Mouse (Mus musculus) stomach, embryonic 14.5 days (tissue): Measurements from ENCODE around the gene Apoa2. TPM values are rescaled to one million over a fixed set of nuclear protein-coding genes. Genes with fewer than 3 reads are reported as not detected.
A peak's percentile ranks its signal among the peaks of the same experiment; 100 is the strongest.

Source experiments
- ATAC-seq: fragments of 200-750 bp; cut with Nextera tagmentation; 2 replicates; pipeline ENCODE4 v1.8.0; 2017; ENCODE audit warnings: low read depth, moderate TSS enrichment; ENCODE audit not compliant: insufficient number of reproducible peaks, insufficient read depth, low FRiP score
- H3K27ac ChIP-seq: fragments of 300-500 bp; sonication (generic); 2 replicates; pipeline ENCODE4 v1.5.1; 2014; ENCODE audit warnings: mild to moderate bottlenecking, low read length, moderate library complexity, mixed read lengths
- H3K27me3 ChIP-seq: fragments of 300-500 bp; sonication (generic); 2 replicates; pipeline ENCODE4 v1.6.1; 2014; ENCODE audit warnings: low read length, control low read depth, mixed read lengths; ENCODE audit not compliant: control insufficient read depth, insufficient read depth
- H3K36me3 ChIP-seq: fragments of 300-500 bp; sonication (generic); 2 replicates; pipeline ENCODE4 v1.6.1; 2014; ENCODE audit warnings: mild to moderate bottlenecking, control low read depth, low read length, moderate library complexity, mixed read lengths; ENCODE audit not compliant: control insufficient read depth, insufficient read depth
- H3K4me1 ChIP-seq: fragments of 300-500 bp; sonication (generic); 2 replicates; pipeline ENCODE4 v1.6.1; 2014; ENCODE audit warnings: low read length, control low read depth, mixed read lengths; ENCODE audit not compliant: control insufficient read depth, insufficient read depth
- H3K4me2 ChIP-seq: fragments of 300-500 bp; sonication (generic); replicated peaks from 2 replicates; pipeline ENCODE4 v1.6.1; 2014; ENCODE audit warnings: low read depth, low read length, control low read depth
- H3K4me3 ChIP-seq: fragments of 300-500 bp; sonication (generic); 2 replicates; pipeline ENCODE4 v1.5.1; 2014; ENCODE audit warnings: low read depth, low read length, control low read depth
- H3K9ac ChIP-seq: fragments of 300-500 bp; sonication (generic); replicated peaks from 2 replicates; pipeline ENCODE4 v1.6.1; 2014; ENCODE audit warnings: low read depth, mild to moderate bottlenecking, control low read depth, low read length, moderate library complexity, mixed read lengths
- H3K9me3 ChIP-seq: fragments of 300-500 bp; sonication (generic); 2 replicates; pipeline ENCODE4 v1.6.1; 2016; ENCODE audit warnings: low read depth, low read length, control low read depth; ENCODE audit not compliant: control insufficient read depth
- WGBS: fragments of 180-500 bp; shearing (Covaris S2); extraction: QIAGEN DNeasy Blood & Tissue Kit; methylation state at CpG from one replicate; pipeline ENCODE4 v1.1.7; 2014; 5-methylcytosine and 5-hydroxymethylcytosine counted together
- polyA plus RNA-seq: library from polyadenylated mRNA; unstranded; fragments of >200 nt; fragmentation: Nextera tagmentation; extraction: Ambion mirVana; gene quantifications from 2 replicates; pipeline ENCODE4 v1.2.1, GENCODE M21; 2014

The Apoa2 gene
- polyA plus RNA-seq, 1 experiment from 2014 or later: 7.3 TPM

- Histone ChIP-seq H3K4me3 (no peak overlapping the region), H3K4me2 (no peak overlapping the region)
These were observed 4.9 kb downstream of the Apoa2 start for GRCm38 (mm10) chr1:171229750-171230149.

DNA sequence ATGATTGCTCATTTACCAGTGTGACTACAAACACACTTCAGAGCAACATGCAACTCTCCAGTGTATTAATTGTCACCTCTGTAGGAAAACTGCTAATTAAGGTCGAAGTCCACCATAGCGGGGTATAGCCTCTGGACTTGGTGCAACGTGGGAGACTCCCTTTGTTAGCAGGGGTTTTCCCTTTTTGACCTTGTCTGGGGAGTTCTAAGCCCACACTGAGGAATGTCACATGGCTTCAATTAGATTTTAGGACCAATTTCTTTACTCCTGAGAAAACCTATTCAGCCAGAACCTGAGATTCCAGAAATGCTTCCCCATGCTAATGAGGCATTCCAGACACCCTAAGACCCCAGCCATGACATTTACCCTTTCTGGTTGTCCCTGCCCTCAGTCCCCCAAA lies 5.4 kb downstream of the Apoa2 start:
- WGBS: 81% methylated on average over 3 of the region's 3 CpGs
- no peak overlapping the region for H3K4me2 ChIP-seq
- peaks cover 20% of the 10 kb centered on the region for H3K36me3 ChIP-seq
- ATAC-seq: no peak
- H3K4me3 ChIP-seq: no peak overlapping the region
- H3K27me3 ChIP-seq: no peaks in the 10 kb centered on the region
- no peaks in the 10 kb centered on the region for H3K4me1 ChIP-seq
- H3K9me3 ChIP-seq: no peaks in the 10 kb centered on the region
- no peak overlapping the region for H3K9ac ChIP-seq
- H3K27ac ChIP-seq: no peak overlapping the region

More at GRCm38 (mm10) chr1:171229750-171230149, 4.9 kb downstream of the Apoa2 start:
- no peaks in the 10 kb centered on the region for H3K27me3 ChIP-seq
- H3K36me3 ChIP-seq: peaks cover 15% of the 10 kb centered on the region
- no peak for ATAC-seq
- WGBS: 51% methylated on average over 6 of the region's 6 CpGs
- H3K9ac ChIP-seq: no peak overlapping the region
- no peaks in the 10 kb centered on the region for H3K9me3 ChIP-seq
- no peaks in the 10 kb centered on the region for H3K4me1 ChIP-seq
- no peak overlapping the region for H3K27ac ChIP-seq

DNA sequence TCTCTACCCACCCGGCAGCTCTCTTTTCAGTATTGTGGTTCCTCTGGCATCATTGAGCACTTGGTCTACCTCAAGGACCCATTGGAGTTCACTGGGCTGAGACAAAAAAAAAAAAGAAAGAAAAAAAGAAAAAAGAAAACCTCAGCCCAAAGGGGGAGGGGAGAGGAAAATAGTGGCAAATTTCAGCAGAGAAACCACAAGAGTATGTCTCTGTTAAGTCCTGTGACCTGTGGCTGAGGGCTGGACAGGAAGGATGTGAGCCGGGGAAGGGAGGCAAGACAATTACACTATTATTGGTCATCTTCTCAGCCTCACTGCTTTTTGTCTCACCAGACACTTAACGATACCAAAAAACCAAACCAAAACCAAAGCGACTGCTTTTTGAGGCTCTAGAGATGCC lies 7.0 kb downstream of the Apoa2 start:
- H3K27ac ChIP-seq: no peak overlapping the region
- H3K27me3 ChIP-seq: no peaks in the 10 kb centered on the region
- H3K9me3 ChIP-seq: no peaks in the 10 kb centered on the region
- no peak overlapping the region for H3K4me3 ChIP-seq
- WGBS: 80% methylated on average over 4 of the region's 4 CpGs
- no peaks in the 10 kb centered on the region for H3K4me1 ChIP-seq
- no peak overlapping the region for H3K9ac ChIP-seq
- peaks cover 34% of the 10 kb centered on the region for H3K36me3 ChIP-seq
- no peak overlapping the region for H3K4me2 ChIP-seq
- no peak for ATAC-seq

DNA sequence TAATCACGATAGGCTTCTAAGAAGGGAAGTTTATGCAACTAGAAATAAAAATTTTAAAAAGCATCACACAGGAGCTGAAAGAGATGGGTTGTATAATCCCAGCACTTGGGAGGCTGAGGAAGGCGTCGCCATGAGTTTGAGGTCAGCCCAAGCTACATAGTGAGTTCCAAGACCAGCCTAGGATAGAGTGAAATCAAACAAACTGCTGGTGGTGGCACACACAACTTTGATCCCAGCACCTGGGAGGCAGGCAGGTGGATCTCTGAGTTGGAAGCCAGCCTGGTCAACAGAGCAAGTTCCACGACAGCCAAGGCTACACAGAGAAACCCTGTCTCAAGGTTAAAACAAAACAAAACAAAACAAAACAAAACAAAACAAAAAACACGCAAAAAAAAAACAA lies 7.5 kb downstream of the Apoa2 start:
- Histone ChIP-seq H3K9ac (no peak overlapping the region), H3K27me3 (no peaks in the 10 kb centered on the region), H3K36me3 (peaks cover 39% of the 10 kb centered on the region), H3K4me3 (no peak overlapping the region), H3K27ac (0 out of 2 replicates have a peak overlapping the region, but pooled peaks have one; percentile 6), H3K4me1 (no peaks in the 10 kb centered on the region), H3K4me2 (no peak overlapping the region), H3K9me3 (no peaks in the 10 kb centered on the region)
- ATAC-seq: no peak
- 83% methylated on average over 5 of the region's 5 CpGs for WGBS

DNA sequence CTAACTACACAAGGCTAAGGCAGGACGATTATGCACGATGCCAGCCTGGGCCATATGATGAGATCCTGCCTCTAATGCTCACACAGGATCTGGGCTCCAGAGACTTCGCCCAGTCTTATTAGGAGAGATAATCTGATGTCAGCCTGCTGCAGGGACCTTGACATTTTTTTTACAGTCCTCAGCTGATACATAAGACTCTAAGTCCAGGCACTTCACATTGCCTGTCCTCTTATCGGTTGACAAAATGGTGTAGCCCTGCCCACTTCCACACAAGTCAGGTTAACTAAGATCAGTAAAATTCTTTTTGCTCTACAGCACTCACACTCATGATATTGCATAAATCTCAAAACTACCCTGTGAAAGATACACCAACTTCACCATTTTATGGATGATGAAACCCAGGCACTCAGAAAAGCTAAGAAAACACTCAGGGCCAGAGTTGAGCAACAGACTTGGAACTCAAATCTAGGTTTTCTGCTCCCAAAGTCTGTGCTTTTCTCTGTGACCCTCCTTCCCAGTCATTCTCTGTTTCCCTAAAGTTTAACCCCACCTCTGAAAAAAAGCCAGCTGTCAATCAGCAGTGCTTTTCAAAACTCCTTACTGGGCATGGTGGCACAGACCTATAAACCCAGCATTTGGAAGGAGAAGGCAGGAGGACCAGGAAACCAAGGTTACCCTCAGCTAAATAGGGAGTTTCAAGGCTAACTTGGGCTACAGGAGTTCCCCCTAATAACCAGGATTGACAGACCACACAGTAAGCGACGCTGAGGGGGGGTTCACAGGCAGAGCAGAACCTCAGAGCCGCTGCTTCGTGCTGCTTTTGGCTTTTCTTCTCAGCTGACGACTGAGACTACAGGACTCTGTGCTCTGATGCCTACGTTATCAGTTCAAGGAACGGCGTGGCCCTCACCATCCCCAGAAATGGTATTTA lies 8.2 kb downstream of the Apoa2 start:
- Histone ChIP-seq H3K4me2 (no peak overlapping the region), H3K4me1 (no peaks in the 10 kb centered on the region), H3K9me3 (no peaks in the 10 kb centered on the region), H3K27ac (no peak overlapping the region; the same call in 1 of the 2 replicates), H3K36me3 (peaks cover 46% of the 10 kb centered on the region), H3K4me3 (no peak overlapping the region), H3K9ac (no peak overlapping the region), H3K27me3 (no peaks in the 10 kb centered on the region)
- WGBS: 85% methylated on average over 12 of the region's 12 CpGs
- ATAC-seq: no peak

DNA sequence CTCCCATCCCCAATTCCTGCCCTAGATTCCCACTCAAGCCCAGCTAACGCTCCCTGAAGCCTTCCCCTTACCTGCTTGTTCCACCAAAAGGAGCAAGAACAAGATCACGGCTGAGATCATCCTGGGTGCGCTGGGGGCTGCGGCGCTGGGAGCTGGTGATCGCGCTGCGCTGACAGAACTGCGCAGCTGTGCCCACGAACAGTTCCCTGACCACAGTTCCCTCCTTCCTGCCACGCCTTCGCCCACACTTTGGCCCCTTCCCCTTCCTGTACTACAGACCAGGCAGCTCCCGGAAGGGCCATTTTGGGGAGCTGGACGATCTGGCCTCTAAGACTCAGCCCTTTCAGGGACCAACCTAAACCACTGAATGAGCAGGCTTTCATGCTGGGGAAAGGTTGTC lies 9.3 kb downstream of the Apoa2 start, which contains the start of gene Fcer1g:
Fcer1g (minus strand) TSS at position 240 of the 400 bp plus-strand sequence.
- H3K36me3 ChIP-seq: peaks cover 57% of the 10 kb centered on the region
- no peak within 1 kb of the TSS; the same call in 1 of the 2 replicates for H3K27ac ChIP-seq
- H3K27me3 ChIP-seq: no peaks in the 10 kb centered on the region
- no peaks in the 10 kb centered on the region for H3K9me3 ChIP-seq
- H3K4me1 ChIP-seq: no peaks in the 10 kb centered on the region
- H3K9ac ChIP-seq: no peak within 1 kb of the TSS
- WGBS: 89% methylated on average over 14 of the region's 14 CpGs
- no peak for ATAC-seq
- H3K4me3 ChIP-seq: no peak within 1 kb of the TSS
- no peak within 1 kb of the TSS for H3K4me2 ChIP-seq

DNA sequence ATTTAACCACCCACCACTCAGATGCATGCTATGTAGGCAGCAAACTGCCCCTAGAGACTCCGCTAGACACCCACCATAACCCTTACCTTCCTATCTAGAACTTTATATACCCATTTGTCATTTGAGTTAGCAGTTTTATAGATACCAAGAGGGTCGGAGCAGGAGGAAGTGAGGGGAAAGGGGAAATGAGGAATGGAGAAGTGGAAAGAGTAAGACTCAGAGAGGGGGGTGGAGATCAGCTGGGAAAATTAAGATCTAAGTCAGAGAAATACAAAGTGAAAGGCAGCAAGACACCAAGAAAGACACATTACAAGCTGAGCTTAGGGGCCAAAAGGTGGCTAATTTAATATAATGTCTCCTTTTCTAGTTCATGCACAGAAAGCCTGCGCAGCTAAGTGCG lies 9.7 kb downstream of the Apoa2 start:
- WGBS: 87% methylated on average over 4 of the region's 4 CpGs
- no peaks in the 10 kb centered on the region for H3K27me3 ChIP-seq
- no peak overlapping the region for H3K9ac ChIP-seq
- H3K4me2 ChIP-seq: no peak overlapping the region
- no peak overlapping the region for H3K27ac ChIP-seq
- H3K36me3 ChIP-seq: peaks cover 61% of the 10 kb centered on the region
- no peak for ATAC-seq
- H3K9me3 ChIP-seq: no peaks in the 10 kb centered on the region
- H3K4me3 ChIP-seq: no peak overlapping the region
- no peaks in the 10 kb centered on the region for H3K4me1 ChIP-seq

DNA sequence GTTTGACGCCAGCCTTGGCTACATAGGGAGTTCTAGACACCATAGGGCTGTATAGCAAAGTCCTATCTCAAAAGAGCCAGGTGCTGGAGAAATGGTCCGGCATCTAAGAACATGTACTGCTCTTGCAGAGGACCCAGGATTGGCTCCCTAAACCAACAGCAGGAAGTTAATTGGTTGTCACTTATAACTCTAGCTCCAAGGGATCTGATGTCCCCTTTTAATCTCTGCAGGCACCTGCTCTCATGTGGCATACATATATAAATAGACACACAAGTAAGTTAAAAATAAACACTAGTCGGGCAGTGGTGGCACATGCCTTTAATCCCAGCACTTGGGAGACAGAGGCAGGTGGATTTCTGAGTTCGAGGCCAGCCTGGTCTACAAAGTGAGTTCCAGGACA lies 10.9 kb downstream of the Apoa2 start:
- no peak overlapping the region for H3K9ac ChIP-seq
- no peak overlapping the region for H3K27ac ChIP-seq
- no peak for ATAC-seq
- no peaks in the 10 kb centered on the region for H3K27me3 ChIP-seq
- no peak overlapping the region for H3K4me2 ChIP-seq
- 89% methylated on average over 4 of the region's 4 CpGs for WGBS
- H3K4me3 ChIP-seq: no peak overlapping the region
- no peaks in the 10 kb centered on the region; the same call in 1 of the 2 replicates for H3K4me1 ChIP-seq
- no peaks in the 10 kb centered on the region for H3K9me3 ChIP-seq
- peaks cover 69% of the 10 kb centered on the region for H3K36me3 ChIP-seq
